Mouse (Mus musculus): ENCODE results near the gene Nkiras1. TPM values are rescaled to one million over a fixed set of nuclear protein-coding genes. Genes with fewer than 3 reads are reported as not detected.
A peak's percentile ranks its signal among the peaks of the same experiment; 100 is the strongest.
"Not testable (repeated sequence)": the region's sequence is repeated elsewhere in the genome, so short reads cannot be mapped to it uniquely, and the experiment has no call there.

Gene Nkiras1
- polyA plus RNA-seq, 1 experiment from 2014 or later = 14.6 TPM

DNA sequence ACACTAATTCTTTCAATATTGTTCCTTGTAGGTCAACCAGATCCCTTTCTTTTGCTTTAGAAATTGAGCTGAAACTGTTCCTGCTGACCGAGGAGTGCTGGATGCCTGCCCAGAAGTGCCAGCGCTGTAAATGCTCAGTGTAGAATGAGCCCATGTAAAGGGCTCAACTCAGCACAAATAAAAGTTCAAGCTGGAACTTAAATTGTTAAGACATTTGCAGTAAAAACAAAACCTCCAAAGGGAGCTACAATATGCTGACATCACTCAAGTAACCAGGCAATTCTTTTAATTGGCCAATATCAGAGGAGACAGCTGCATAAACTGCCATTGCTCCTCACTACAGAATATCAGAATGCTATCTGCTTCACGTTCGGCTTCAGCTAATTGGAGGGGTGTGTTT lies 7.5 kb upstream of the Nkiras1 start:
- Histone ChIP-seq H3K4me2 (ENCODE audit: low read depth, low read length) (no peak overlapping the region), H3K36me3 (ENCODE audit: control insufficient read depth, insufficient read depth, low read length) (peaks cover 13% of the 10 kb centered on the region), H3K4me3 (ENCODE audit: low read length) (no peak overlapping the region), H3K4me1 (replicated peaks; ENCODE audit: control insufficient read depth, insufficient read depth, low read length) (0 out of 2 replicates have a peak, but pooled peaks cover 2% of the 10 kb centered on the region), H3K9me3 (ENCODE audit: control insufficient read depth, low read length) (no peaks in the 10 kb centered on the region), H3K27me3 (ENCODE audit: control insufficient read depth, insufficient read depth, low read depth, low read length) (no peaks in the 10 kb centered on the region), H3K9ac (ENCODE audit: low read length) (no peak overlapping the region), H3K27ac (ENCODE audit: low read length) (no peak overlapping the region)
- WGBS = 44% methylated on average over 4 of the region's 4 CpGs
- 0 out of 2 replicates have a peak, but pooled peaks have one; percentile 38 for ATAC-seq (ENCODE audit: low read depth)

DNA sequence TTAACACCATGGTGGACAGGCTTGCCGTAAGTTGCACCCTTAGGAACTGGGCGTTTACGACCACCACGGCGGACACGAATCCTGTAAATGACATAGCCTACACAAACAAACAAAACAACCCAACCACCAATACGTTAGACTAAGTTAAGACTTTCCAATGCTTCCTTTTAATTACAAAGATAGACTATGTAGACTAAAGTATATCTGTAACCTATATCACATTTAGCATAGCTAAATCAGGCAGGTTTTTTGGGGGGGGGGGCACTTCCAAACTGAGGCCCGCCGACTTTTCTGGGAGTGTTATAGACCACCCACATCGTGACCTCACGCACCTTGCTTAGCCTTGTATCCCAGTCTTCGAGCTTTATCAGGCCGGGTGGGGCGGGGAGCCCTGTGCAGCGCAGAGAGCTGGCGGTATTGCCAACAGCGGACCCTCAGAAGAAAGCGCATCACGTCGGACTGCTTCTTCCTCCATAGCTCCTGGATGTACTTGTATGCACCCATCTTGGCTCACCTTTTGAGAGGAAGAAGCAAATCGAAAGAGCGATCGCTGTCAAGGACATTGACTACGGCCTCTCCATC lies 898 bp upstream of the Nkiras1 start:
- H3K9me3 ChIP-seq (ENCODE audit: control insufficient read depth, low read length); ATAC-seq (ENCODE audit: low read depth); H3K27me3 ChIP-seq (ENCODE audit: control insufficient read depth, insufficient read depth, low read depth, low read length): not testable (repeated sequence)
- H3K9ac ChIP-seq (ENCODE audit: low read length) = peak overlapping the region; percentile 98
- peak overlapping the region; percentile 94 for H3K4me3 ChIP-seq (ENCODE audit: low read length)
- 0% methylated on average over 22 of the region's 24 CpGs for WGBS
- H3K4me1 ChIP-seq (replicated peaks; ENCODE audit: control insufficient read depth, insufficient read depth, low read length) = peaks cover 12% of the 10 kb centered on the region
- peak overlapping the region; percentile 83 for H3K4me2 ChIP-seq (ENCODE audit: low read depth, low read length)
- peak overlapping the region; percentile 73; the same call in 1 of the 2 replicates for H3K27ac ChIP-seq (ENCODE audit: low read length)
- H3K36me3 ChIP-seq (ENCODE audit: control insufficient read depth, insufficient read depth, low read length) = peaks cover 14% of the 10 kb centered on the region

GRCm38 (mm10) chr14:18271666-18272065 lies 730 bp downstream of the Nkiras1 start:
- H3K9ac ChIP-seq (ENCODE audit: low read length) = peak overlapping the region; percentile 76
- no peak for ATAC-seq (ENCODE audit: low read depth)
- peak overlapping the region; percentile 66 for H3K4me2 ChIP-seq (ENCODE audit: low read depth, low read length)
- H3K9me3 ChIP-seq (ENCODE audit: control insufficient read depth, low read length) = no peaks in the 10 kb centered on the region
- WGBS = 3% methylated on average over 5 of the region's 7 CpGs
- no peaks in the 10 kb centered on the region for H3K27me3 ChIP-seq (ENCODE audit: control insufficient read depth, insufficient read depth, low read depth, low read length)
- H3K4me1 ChIP-seq (replicated peaks; ENCODE audit: control insufficient read depth, insufficient read depth, low read length) = peaks cover 12% of the 10 kb centered on the region
- no peak overlapping the region for H3K27ac ChIP-seq (ENCODE audit: low read length)
- H3K4me3 ChIP-seq (ENCODE audit: low read length) = peak overlapping the region; percentile 94
- H3K36me3 ChIP-seq (ENCODE audit: control insufficient read depth, insufficient read depth, low read length) = peaks cover 12% of the 10 kb centered on the region

GRCm38 (mm10) chr14:18274526-18274925 lies 3.6 kb downstream of the Nkiras1 start:
- 77% methylated on average over 1 of the region's 1 CpGs for WGBS
- Histone ChIP-seq H3K4me1 (replicated peaks; ENCODE audit: control insufficient read depth, insufficient read depth, low read length) (peaks cover 8% of the 10 kb centered on the region), H3K27me3 (ENCODE audit: control insufficient read depth, insufficient read depth, low read depth, low read length) (no peaks in the 10 kb centered on the region), H3K4me2 (ENCODE audit: low read depth, low read length) (no peak overlapping the region), H3K9me3 (ENCODE audit: control insufficient read depth, low read length) (no peaks in the 10 kb centered on the region), H3K9ac (ENCODE audit: low read length) (no peak overlapping the region), H3K27ac (ENCODE audit: low read length) (no peak overlapping the region), H3K4me3 (ENCODE audit: low read length) (no peak overlapping the region), H3K36me3 (ENCODE audit: control insufficient read depth, insufficient read depth, low read length) (peaks cover 12% of the 10 kb centered on the region)
- ATAC-seq (ENCODE audit: low read depth) = no peak

DNA sequence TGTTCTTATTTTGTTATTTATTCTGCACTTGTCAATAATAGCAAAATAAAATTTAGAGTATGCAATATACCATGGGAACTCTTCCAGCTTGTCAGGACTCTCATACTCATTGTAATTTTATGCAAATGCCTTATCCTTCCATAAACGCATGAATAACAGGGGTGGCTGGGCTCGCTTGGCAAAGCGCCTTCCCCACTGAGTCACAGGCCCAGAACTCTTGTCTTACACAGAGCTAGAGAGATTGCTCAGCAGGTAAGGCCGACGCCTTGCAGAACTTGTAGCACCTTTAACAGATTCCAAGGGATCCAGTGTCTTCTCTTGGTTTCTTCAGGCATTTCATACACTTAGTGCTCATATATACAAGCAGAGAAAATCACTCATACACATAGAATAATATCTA lies 9.4 kb downstream of the Nkiras1 start:
- Histone ChIP-seq H3K4me1 (replicated peaks; ENCODE audit: control insufficient read depth, insufficient read depth, low read length) (no peaks in the 10 kb centered on the region), H3K9me3 (ENCODE audit: control insufficient read depth, low read length) (no peaks in the 10 kb centered on the region), H3K9ac (ENCODE audit: low read length) (no peak overlapping the region), H3K27ac (ENCODE audit: low read length) (no peak overlapping the region), H3K4me2 (ENCODE audit: low read depth, low read length) (no peak overlapping the region), H3K4me3 (ENCODE audit: low read length) (no peak overlapping the region), H3K36me3 (ENCODE audit: control insufficient read depth, insufficient read depth, low read length) (peaks cover 18% of the 10 kb centered on the region), H3K27me3 (ENCODE audit: control insufficient read depth, insufficient read depth, low read depth, low read length) (no peaks in the 10 kb centered on the region)
- no peak for ATAC-seq (ENCODE audit: low read depth)
- 87% methylated on average over 5 of the region's 5 CpGs for WGBS

DNA sequence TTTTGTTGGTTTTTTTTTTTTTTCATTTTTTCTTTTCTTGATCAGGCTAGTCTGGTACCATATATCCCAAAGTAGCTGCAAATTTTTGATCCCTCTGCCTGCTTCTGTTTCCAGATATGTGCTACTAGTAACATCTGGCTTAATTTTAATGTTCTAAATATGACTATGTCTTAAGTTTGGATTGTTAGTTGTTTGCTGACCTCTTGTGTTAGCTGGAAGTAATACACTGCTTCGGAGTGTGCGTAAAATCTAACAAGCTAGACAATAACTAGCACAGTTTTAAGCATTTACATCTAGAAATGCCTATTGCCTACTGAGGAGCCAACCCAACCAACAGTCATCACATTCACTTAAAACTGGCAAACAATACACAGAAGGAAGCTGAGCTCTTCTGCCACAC lies 13.6 kb downstream of the Nkiras1 start:
- no peaks in the 10 kb centered on the region for H3K27me3 ChIP-seq (ENCODE audit: control insufficient read depth, insufficient read depth, low read depth, low read length)

GRCm38 (mm10) chr14:18285476-18285875 lies 14.5 kb downstream of the Nkiras1 start:
- WGBS = 64% methylated on average over 3 of the region's 3 CpGs

More for the DNA sequence above, 13.6 kb downstream of the Nkiras1 start:
- Histone ChIP-seq H3K4me3 (ENCODE audit: low read length) (no peak overlapping the region), H3K9me3 (ENCODE audit: control insufficient read depth, low read length) (no peaks in the 10 kb centered on the region), H3K9ac (ENCODE audit: low read length) (no peak overlapping the region), H3K36me3 (ENCODE audit: control insufficient read depth, insufficient read depth, low read length) (peaks cover 5% of the 10 kb centered on the region; the same call in 1 of the 2 replicates), H3K4me2 (ENCODE audit: low read depth, low read length) (no peak overlapping the region), H3K27ac (ENCODE audit: low read length) (no peak overlapping the region), H3K4me1 (replicated peaks; ENCODE audit: control insufficient read depth, insufficient read depth, low read length) (peaks cover 5% of the 10 kb centered on the region; the same call in 1 of the 2 replicates)
- 77% methylated on average over 2 of the region's 2 CpGs for whole genome bisulfite sequencing
- no peak; the same call in 1 of the 2 replicates for ATAC-seq (ENCODE audit: low read depth)

DNA sequence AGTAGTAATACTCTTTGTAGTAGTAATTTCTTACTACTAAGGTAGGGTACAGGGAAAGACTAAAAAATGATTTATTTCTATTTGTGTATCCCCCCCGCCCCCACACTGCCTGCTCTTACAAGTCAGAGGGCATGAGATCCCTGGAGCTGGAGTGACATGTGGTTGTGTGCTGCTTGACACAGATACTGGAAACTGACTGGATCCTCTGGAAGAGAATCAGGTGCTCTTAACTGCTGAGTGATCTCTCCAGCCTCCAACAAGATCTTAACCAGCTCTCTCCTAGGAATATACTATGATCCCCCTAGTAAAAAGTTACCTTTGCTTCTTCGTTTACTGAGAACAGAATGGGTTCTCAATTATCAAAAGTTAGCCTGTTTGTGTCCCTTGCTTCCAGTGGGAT lies 15.5 kb downstream of the Nkiras1 start:
- Histone ChIP-seq H3K9me3 (ENCODE audit: control insufficient read depth, low read length) (no peaks in the 10 kb centered on the region), H3K36me3 (ENCODE audit: control insufficient read depth, insufficient read depth, low read length) (0 out of 2 replicates have a peak, but pooled peaks cover 4% of the 10 kb centered on the region), H3K27ac (ENCODE audit: low read length) (no peak overlapping the region), H3K4me1 (replicated peaks; ENCODE audit: control insufficient read depth, insufficient read depth, low read length) (peaks cover 5% of the 10 kb centered on the region; the same call in 1 of the 2 replicates), H3K4me2 (ENCODE audit: low read depth, low read length) (no peak overlapping the region), H3K4me3 (ENCODE audit: low read length) (no peak overlapping the region), H3K9ac (ENCODE audit: low read length) (no peak overlapping the region), H3K27me3 (ENCODE audit: control insufficient read depth, insufficient read depth, low read depth, low read length) (no peaks in the 10 kb centered on the region)
- 91% methylated on average over 2 of the region's 2 CpGs for WGBS
- ATAC-seq (ENCODE audit: low read depth) = no peak

More at GRCm38 (mm10) chr14:18285476-18285875, 14.5 kb downstream of the Nkiras1 start:
- H3K9ac ChIP-seq (ENCODE audit: low read length) = no peak overlapping the region
- H3K27ac ChIP-seq (ENCODE audit: low read length) = no peak overlapping the region
- no peak overlapping the region for H3K4me3 ChIP-seq (ENCODE audit: low read length)
- H3K4me1 ChIP-seq (replicated peaks; ENCODE audit: control insufficient read depth, insufficient read depth, low read length) = peaks cover 5% of the 10 kb centered on the region; the same call in 1 of the 2 replicates
- no peaks in the 10 kb centered on the region for H3K27me3 ChIP-seq (ENCODE audit: control insufficient read depth, insufficient read depth, low read depth, low read length)
- 0 out of 2 replicates have a peak, but pooled peaks cover 4% of the 10 kb centered on the region for H3K36me3 ChIP-seq (ENCODE audit: control insufficient read depth, insufficient read depth, low read length)
- no peaks in the 10 kb centered on the region for H3K9me3 ChIP-seq (ENCODE audit: control insufficient read depth, low read length)
- no peak for ATAC-seq (ENCODE audit: low read depth)
- H3K4me2 ChIP-seq (ENCODE audit: low read depth, low read length) = no peak overlapping the region

- 48% methylated on average over 2 of the region's 2 CpGs for WGBS
- no peak overlapping the region for H3K4me3 ChIP-seq (ENCODE audit: low read length)
- peaks cover 5% of the 10 kb centered on the region; the same call in 1 of the 2 replicates for H3K4me1 ChIP-seq (replicated peaks; ENCODE audit: control insufficient read depth, insufficient read depth, low read length)
- ATAC-seq (ENCODE audit: low read depth) = no peak
- no peak overlapping the region for H3K27ac ChIP-seq (ENCODE audit: low read length)
- H3K4me2 ChIP-seq (ENCODE audit: low read depth, low read length) = no peak overlapping the region
- H3K27me3 ChIP-seq (ENCODE audit: control insufficient read depth, insufficient read depth, low read depth, low read length) = no peaks in the 10 kb centered on the region
- H3K9ac ChIP-seq (ENCODE audit: low read length) = no peak overlapping the region
- H3K9me3 ChIP-seq (ENCODE audit: control insufficient read depth, low read length) = no peaks in the 10 kb centered on the region
- 0 out of 2 replicates have a peak, but pooled peaks cover 2% of the 10 kb centered on the region for H3K36me3 ChIP-seq (ENCODE audit: control insufficient read depth, insufficient read depth, low read length)
Observed at GRCm38 (mm10) chr14:18287391-18287790, 16.5 kb downstream of the Nkiras1 start.

All from lung, embryonic 16.5 days (tissue).